In genomic region chr7:38200606-38201289, GRCm38 (mm10) we compare ENCODE assay signal across 8 mouse cellular contexts. TPM values are rescaled to one million over a fixed set of nuclear protein-coding genes. Genes with fewer than 3 reads are reported as not detected.
A peak's percentile ranks its signal among the peaks of the same experiment; 100 is the strongest.
DNase-seq lines count a peak whose midpoint lies in the region; ATAC-seq lines count a peak whose summit lies in the region.

No protein-coding gene starts in this region.

- no peaks in the 10 kb centered on the region for H3K9me3 ChIP-seq in hindbrain, embryonic 13.5 days

- 2% methylated on average over 28 of the region's 28 CpGs for WGBS in hindbrain, embryonic 13.5 days

- ATAC-seq in hindbrain, embryonic 13.5 days (ENCODE audit: low FRiP score) = peak; percentile 92

- H3K4me1 ChIP-seq in hindbrain, embryonic 13.5 days (replicated peaks) = peaks cover 6% of the 10 kb centered on the region; the same call in 1 of the 2 replicates

- peak; percentile 92 for DNase-seq in NIH3T3 (ENCODE audit: low read depth)
- DNase-seq in cerebellum, adult 9-11 months = peak; percentile 92
- DNase-seq in frontal cortex, postnatal 14 days (ENCODE audit: low spot score in 2 of 2) = peak; percentile 74 to 88
- peak; percentile 90 to 93 for DNase-seq in layer of hippocampus, postnatal 14 days (ENCODE audit: low spot score in 2 of 2)
- DNase-seq in lung, postnatal 10 days = peak; percentile 88
- peak; percentile 85 for DNase-seq in ovary, postnatal 14 days (ENCODE audit: low spot score)
- peak; percentile 75 to 95 for DNase-seq in thymus, postnatal 10 days (ENCODE audit: low spot score in 2 of 2)

- peak overlapping the region; percentile 71 for H3K9ac ChIP-seq in hindbrain, embryonic 13.5 days

- H3K27me3 ChIP-seq in hindbrain, embryonic 13.5 days = no peaks in the 10 kb centered on the region

- H3K4me2 ChIP-seq in hindbrain, embryonic 13.5 days = peak overlapping the region; percentile 60

- peak overlapping the region; percentile 66 for H3K27ac ChIP-seq in hindbrain, embryonic 13.5 days

- H3K4me3 ChIP-seq in hindbrain, embryonic 13.5 days = peak overlapping the region; percentile 35

- peaks cover 8% of the 10 kb centered on the region; the same call in 1 of the 2 replicates for H3K36me3 ChIP-seq in hindbrain, embryonic 13.5 days

RNA-seq across cellular contexts. Expression of gene 1600014C10Rik, which starts 17.7 kb away (rescaled TPM):
- polyA plus RNA-seq in hindbrain, embryonic 13.5 days (2015; fragmentation: Nextera tagmentation; extraction: Ambion mirVana) = 26.1 and 27.5 TPM in 2 replicates
- total RNA-seq in layer of hippocampus, postnatal 14 days (2021) = 10 to 100 TPM; 17.4 to 20.6 TPM

RNA-seq across cellular contexts. Expression of gene Plekhf1, which starts 27.1 kb away (rescaled TPM):
- 0.53 and 0.77 TPM in 2 replicates for polyA plus RNA-seq in hindbrain, embryonic 13.5 days (2015; fragmentation: Nextera tagmentation; extraction: Ambion mirVana)
- 1 to 10 TPM; 2.8 to 3.1 TPM for total RNA-seq in layer of hippocampus, postnatal 14 days (2021)

Comparison
In these comparisons a context has a peak if more than half of its experiments do, and no peak if none do; other contexts are left out.
1. Peak in every context shown above with its lines: DNase-seq, ATAC-seq, H3K4me3 ChIP-seq and H3K27ac ChIP-seq.